Mouse (Mus musculus) brain, adult 10 weeks (tissue): Measurements from ENCODE around the gene Ppp1r9b. TPM values are rescaled to one million over a fixed set of nuclear protein-coding genes. Genes with fewer than 3 reads are reported as not detected.

Experiments
- polyA plus RNA-seq: library from polyadenylated mRNA; stranded (reverse); fragments of 350-450 nt; fragmentation: Illumina TruSeq; extraction: RNeasy Lipid Tissue Mini Kit (QIAGEN cat#74804); gene quantifications from one replicate; pipeline ENCODE4 v1.2.3, GENCODE M21; 2015; ENCODE audit warnings: low read depth, low replicate concordance

Gene Ppp1r9b
- 397 TPM for polyA plus RNA-seq

GRCm38 (mm10) chr11:94990749-94991577 lies at the start of gene Ppp1r9b:
Ppp1r9b (plus strand) TSS chr11:94991035.

GRCm38 (mm10) chr11:94967419-94967818 lies 23.4 kb upstream of the Ppp1r9b start, which contains the start of gene Hils1:
Hils1 (plus strand) TSS chr11:94967593.

GRCm38 (mm10) chr11:94976199-94976598 lies 14.6 kb upstream of the Ppp1r9b start, which contains the start of gene Sgca:
Sgca (minus strand) TSS chr11:94976327.

GRCm38 (mm10) chr11:95009629-95010014 lies 18.8 kb downstream of the Ppp1r9b start, which contains the start of gene Samd14:
Samd14 (plus strand) TSS chr11:95009879.

GRCm38 (mm10) chr11:95041139-95041609 lies 50.3 kb downstream of the Ppp1r9b start, which contains the start of gene Pdk2:
Pdk2 (minus strand) TSS chr11:95041354.

Other genes with a start within 250 kb of the Ppp1r9b start
- not detected for gene Cdc34b, start 249.3 kb upstream of the Ppp1r9b start, polyA plus RNA-seq
- not detected for gene Tmem92, start 208.3 kb upstream of the Ppp1r9b start, polyA plus RNA-seq
- 3.3 TPM for gene Col1a1, start 54.8 kb upstream of the Ppp1r9b start, polyA plus RNA-seq
- gene Hils1, start 23.4 kb upstream of the Ppp1r9b start, polyA plus RNA-seq, result 0.59 TPM
- not detected for gene Sgca, start 14.7 kb upstream of the Ppp1r9b start, polyA plus RNA-seq
- gene Samd14, start 18.8 kb downstream of the Ppp1r9b start, polyA plus RNA-seq, result 25.0 TPM
- gene Pdk2, start 50.3 kb downstream of the Ppp1r9b start, polyA plus RNA-seq, result 88.5 TPM
- gene Itga3, start 85.8 kb downstream of the Ppp1r9b start, polyA plus RNA-seq, result 12.3 TPM
- gene Dlx3, start 129.1 kb downstream of the Ppp1r9b start, polyA plus RNA-seq, result not detected
- gene Dlx4, start 155.2 kb downstream of the Ppp1r9b start, polyA plus RNA-seq, result 0.39 TPM